ENCODE assay signal across 8 mouse cellular contexts in genomic region chr1:157554686-157555530, GRCm38 (mm10). TPM values are rescaled to one million over a fixed set of nuclear protein-coding genes. Genes with fewer than 3 reads are reported as not detected.
DNase-seq lines count a peak whose midpoint lies in the region; ATAC-seq lines count a peak whose summit lies in the region.

No protein-coding gene starts in this region.

- no peak for DNase-seq in kidney, adult 18-20 months
- peak; percentile 20 for DNase-seq in embryonic facial prominence, embryonic 11.5 days (ENCODE audit: low spot score)
- no peak for DNase-seq in left cerebral cortex, postnatal 14 days (ENCODE audit: low spot score in 2 of 2)
- DNase-seq in retina, embryonic 14.5 days (ENCODE audit: low spot score): no peak
- DNase-seq in ovary, postnatal 36 days (ENCODE audit: low spot score): no peak

- H3K27me3 ChIP-seq in kidney, embryonic 15.5 days: no peaks in the 10 kb centered on the region; the same call in 1 of the 2 replicates
- no peaks in the 10 kb centered on the region for H3K27me3 ChIP-seq in embryonic facial prominence, embryonic 11.5 days (ENCODE audit: control insufficient read depth, insufficient read depth, low read length)
- no peaks in the 10 kb centered on the region for H3K27me3 ChIP-seq in hindbrain, embryonic 15.5 days
- H3K27me3 ChIP-seq in midbrain, embryonic 13.5 days: peaks cover 7% of the 10 kb centered on the region

- H3K9me3 ChIP-seq in kidney, embryonic 15.5 days (replicated peaks): no peaks in the 10 kb centered on the region
- no peaks in the 10 kb centered on the region for H3K9me3 ChIP-seq in embryonic facial prominence, embryonic 11.5 days (replicated peaks; ENCODE audit: control insufficient read depth, low read length)
- H3K9me3 ChIP-seq in hindbrain, embryonic 15.5 days: no peaks in the 10 kb centered on the region
- no peaks in the 10 kb centered on the region for H3K9me3 ChIP-seq in midbrain, embryonic 13.5 days

- no peaks in the 10 kb centered on the region for H3K36me3 ChIP-seq in kidney, embryonic 15.5 days
- no peaks in the 10 kb centered on the region for H3K36me3 ChIP-seq in embryonic facial prominence, embryonic 11.5 days (replicated peaks; ENCODE audit: control insufficient read depth, insufficient read depth, low read depth, low read length)
- H3K36me3 ChIP-seq in hindbrain, embryonic 15.5 days: no peaks in the 10 kb centered on the region
- H3K36me3 ChIP-seq in midbrain, embryonic 13.5 days: no peaks in the 10 kb centered on the region

- H3K4me3 ChIP-seq in kidney, embryonic 15.5 days (replicated peaks): peak overlapping the region; percentile 30
- H3K4me3 ChIP-seq in embryonic facial prominence, embryonic 11.5 days (ENCODE audit: low read depth, low read length): peak overlapping the region; percentile 9; the same call in 1 of the 2 replicates
- peak overlapping the region; percentile 13 for H3K4me3 ChIP-seq in hindbrain, embryonic 15.5 days
- H3K4me3 ChIP-seq in midbrain, embryonic 13.5 days (replicated peaks): 0 out of 2 replicates have a peak overlapping the region, but pooled peaks have one; percentile 2

- peak; percentile 61 for ATAC-seq in kidney, embryonic 15.5 days (replicated peaks; ENCODE audit: low FRiP score)
- no peak for ATAC-seq in embryonic facial prominence, embryonic 11.5 days (replicated peaks; ENCODE audit: insufficient number of reproducible peaks, low FRiP score, low TSS enrichment, low read depth)
- no peak for ATAC-seq in hindbrain, embryonic 15.5 days (ENCODE audit: low FRiP score, low read depth)
- ATAC-seq in midbrain, embryonic 13.5 days: no peak

- peaks cover 23% of the 10 kb centered on the region for H3K4me1 ChIP-seq in kidney, embryonic 15.5 days
- no peaks in the 10 kb centered on the region for H3K4me1 ChIP-seq in embryonic facial prominence, embryonic 11.5 days (ENCODE audit: control insufficient read depth, insufficient read depth, low read length)
- H3K4me1 ChIP-seq in hindbrain, embryonic 15.5 days (replicated peaks): peaks cover 13% of the 10 kb centered on the region
- H3K4me1 ChIP-seq in midbrain, embryonic 13.5 days (replicated peaks): peaks cover 21% of the 10 kb centered on the region

- H3K9ac ChIP-seq in kidney, embryonic 15.5 days: no peak overlapping the region
- H3K9ac ChIP-seq in embryonic facial prominence, embryonic 11.5 days (replicated peaks; ENCODE audit: low read length): peak overlapping the region; percentile 27; the same call in 1 of the 2 replicates
- 0 out of 2 replicates have a peak overlapping the region, but pooled peaks have one; percentile 15 for H3K9ac ChIP-seq in hindbrain, embryonic 15.5 days
- 0 out of 2 replicates have a peak overlapping the region, but pooled peaks have one; percentile 4 for H3K9ac ChIP-seq in midbrain, embryonic 13.5 days (replicated peaks)

- H3K4me2 ChIP-seq in kidney, embryonic 15.5 days: peak overlapping the region; percentile 58
- H3K4me2 ChIP-seq in embryonic facial prominence, embryonic 11.5 days (ENCODE audit: low read depth, low read length): peak overlapping the region; percentile 30
- peak overlapping the region; percentile 49 for H3K4me2 ChIP-seq in hindbrain, embryonic 15.5 days
- peak overlapping the region; percentile 37 for H3K4me2 ChIP-seq in midbrain, embryonic 13.5 days (replicated peaks)

- 23% methylated on average over 27 of the region's 27 CpGs for WGBS in kidney, embryonic 15.5 days
- 21% methylated on average over 27 of the region's 27 CpGs for WGBS in embryonic facial prominence, embryonic 11.5 days
- WGBS in hindbrain, embryonic 15.5 days: 29% methylated on average over 27 of the region's 27 CpGs
- 26% methylated on average over 27 of the region's 27 CpGs for WGBS in midbrain, embryonic 13.5 days

- intact Hi-C loops in left cerebral cortex, postnatal 14 days (cut with DNase I): loop anchor here (5.0 to 10.0 kb wide), 3 partner anchors 180 to 1580 kb away; no protein-coding TSS in a partner anchor

- no peak overlapping the region for H3K27ac ChIP-seq in kidney, embryonic 15.5 days
- no peak overlapping the region for H3K27ac ChIP-seq in embryonic facial prominence, embryonic 11.5 days (replicated peaks; ENCODE audit: low read depth, low read length)
- no peak overlapping the region for H3K27ac ChIP-seq in hindbrain, embryonic 15.5 days (replicated peaks)
- no peak overlapping the region for H3K27ac ChIP-seq in midbrain, embryonic 13.5 days

RNA-seq across cellular contexts. Expression of gene Sec16b, which starts 48.4 kb away (rescaled TPM):
- 2.2 and 2.6 TPM in 2 replicates for polyA plus RNA-seq in kidney, embryonic 15.5 days (2015; fragmentation: Nextera tagmentation; extraction: Ambion mirVana)
- 0.99 and 1.1 TPM in 2 replicates for polyA plus RNA-seq in embryonic facial prominence, embryonic 11.5 days (2014; fragmentation: Nextera tagmentation; extraction: Ambion mirVana)
- polyA plus RNA-seq in hindbrain, embryonic 15.5 days (2015; fragmentation: Nextera tagmentation; extraction: Ambion mirVana): 0.33 and 0.43 TPM in 2 replicates
- polyA plus RNA-seq in midbrain, embryonic 13.5 days (2015; fragmentation: Nextera tagmentation; extraction: Ambion mirVana): 0.26 and 0.32 TPM in 2 replicates
- under 1 TPM; 0.70 to 0.72 TPM for total RNA-seq in left cerebral cortex, postnatal 14 days (2021)
